Mouse (Mus musculus): Measurements from ENCODE around the gene Flad1. TPM values are rescaled to one million over a fixed set of nuclear protein-coding genes. Genes with fewer than 3 reads are reported as not detected.
A peak's percentile ranks its signal among the peaks of the same experiment; 100 is the strongest.

Flad1 gene
- polyA plus RNA-seq, 1 experiment from 2014 or later, result 18.7 TPM

- no peaks in the 10 kb centered on the region for H3K36me3 ChIP-seq
- DNase-seq, result no peak
- ATAC-seq (ENCODE audit: low read depth), result no peak
- H3K9me3 ChIP-seq (replicated peaks), result no peaks in the 10 kb centered on the region
- H3K9ac ChIP-seq, result no peak overlapping the region
- H3K4me2 ChIP-seq, result peak overlapping the region; percentile 32
- H3K4me3 ChIP-seq (replicated peaks), result peak overlapping the region; percentile 12; the same call in 1 of the 2 replicates
- peaks cover 77% of the 10 kb centered on the region for H3K4me1 ChIP-seq (replicated peaks)
- H3K27ac ChIP-seq, result no peak overlapping the region
- 58% methylated on average over 11 of the region's 11 CpGs for WGBS (ENCODE audit: insufficient replicate concordance)
- H3K27me3 ChIP-seq, result peaks cover 21% of the 10 kb centered on the region
Observed at GRCm38 (mm10) chr3:89387632-89388031, 24.0 kb downstream of the Flad1 start.

GRCm38 (mm10) chr3:89386438-89387420 is 24.9 kb downstream of the Flad1 start:
- Histone ChIP-seq H3K9me3 (replicated peaks) (no peaks in the 10 kb centered on the region), H3K4me2 (peak overlapping the region; percentile 32; the same call in 1 of the 2 replicates), H3K27ac (peak overlapping the region; percentile 38; the same call in 1 of the 2 replicates), H3K9ac (peak overlapping the region; percentile 13), H3K36me3 (no peaks in the 10 kb centered on the region), H3K4me3 (replicated peaks) (peak overlapping the region; percentile 12), H3K27me3 (peaks cover 12% of the 10 kb centered on the region), H3K4me1 (replicated peaks) (peaks cover 68% of the 10 kb centered on the region)
- ATAC-seq (ENCODE audit: low read depth) (no peak), DNase-seq (no peak)
- WGBS (ENCODE audit: insufficient replicate concordance), result 64% methylated on average over 17 of the region's 17 CpGs

- H3K27ac ChIP-seq, result no peak overlapping the region
- H3K9ac ChIP-seq, result no peak overlapping the region
- H3K4me1 ChIP-seq (replicated peaks), result peaks cover 55% of the 10 kb centered on the region
Observed at GRCm38 (mm10) chr3:89385451-89385850, 26.2 kb downstream of the Flad1 start.

GRCm38 (mm10) chr3:89384331-89385076 is 27.2 kb downstream of the Flad1 start:
- ATAC-seq (ENCODE audit: low read depth) (no peak), DNase-seq (no peak)
- Histone ChIP-seq H3K9ac (no peak overlapping the region), H3K27ac (no peak overlapping the region), H3K27me3 (no peaks in the 10 kb centered on the region), H3K4me2 (0 out of 2 replicates have a peak overlapping the region, but pooled peaks have one; percentile 11), H3K36me3 (peaks cover 17% of the 10 kb centered on the region), H3K4me1 (replicated peaks) (peaks cover 45% of the 10 kb centered on the region), H3K4me3 (replicated peaks) (no peak overlapping the region), H3K9me3 (replicated peaks) (no peaks in the 10 kb centered on the region)
- WGBS (ENCODE audit: insufficient replicate concordance), result 72% methylated on average over 11 of the region's 12 CpGs

More at GRCm38 (mm10) chr3:89385451-89385850, 26.2 kb downstream of the Flad1 start:
- no peaks in the 10 kb centered on the region for H3K9me3 ChIP-seq (replicated peaks)
- WGBS (ENCODE audit: insufficient replicate concordance), result 15% methylated on average over 11 of the region's 11 CpGs
- H3K36me3 ChIP-seq, result peaks cover 9% of the 10 kb centered on the region; the same call in 1 of the 2 replicates
- H3K27me3 ChIP-seq, result no peaks in the 10 kb centered on the region
- 0 out of 2 replicates have a peak overlapping the region, but pooled peaks have one; percentile 5 for H3K4me3 ChIP-seq (replicated peaks)
- DNase-seq (no peak), ATAC-seq (ENCODE audit: low read depth) (no peak)
- peak overlapping the region; percentile 4; the same call in 1 of the 2 replicates for H3K4me2 ChIP-seq

- Histone ChIP-seq H3K9ac (no peak overlapping the region), H3K4me3 (replicated peaks) (no peak overlapping the region), H3K4me2 (no peak overlapping the region), H3K27me3 (no peaks in the 10 kb centered on the region), H3K27ac (no peak overlapping the region), H3K36me3 (peaks cover 20% of the 10 kb centered on the region), H3K4me1 (replicated peaks) (peaks cover 43% of the 10 kb centered on the region), H3K9me3 (replicated peaks) (no peaks in the 10 kb centered on the region)
- ATAC-seq (ENCODE audit: low read depth) (no peak), DNase-seq (no peak)
- 60% methylated on average over 5 of the region's 5 CpGs for WGBS (ENCODE audit: insufficient replicate concordance)
Observed at GRCm38 (mm10) chr3:89383651-89384255, 27.9 kb downstream of the Flad1 start.

GRCm38 (mm10) chr3:89382950-89383349 is 28.7 kb downstream of the Flad1 start:
- Histone ChIP-seq H3K27ac (no peak overlapping the region), H3K36me3 (peaks cover 20% of the 10 kb centered on the region), H3K9me3 (replicated peaks) (no peaks in the 10 kb centered on the region), H3K4me3 (replicated peaks) (no peak overlapping the region), H3K27me3 (no peaks in the 10 kb centered on the region), H3K4me2 (no peak overlapping the region), H3K9ac (no peak overlapping the region), H3K4me1 (replicated peaks) (peaks cover 43% of the 10 kb centered on the region)
- DNase-seq, result no peak
- ATAC-seq (ENCODE audit: low read depth), result no peak
- WGBS (ENCODE audit: insufficient replicate concordance), result 84% methylated on average over 5 of the region's 5 CpGs

- Histone ChIP-seq H3K4me2 (no peak overlapping the region), H3K9me3 (replicated peaks) (no peaks in the 10 kb centered on the region), H3K27me3 (no peaks in the 10 kb centered on the region), H3K27ac (no peak overlapping the region), H3K36me3 (peaks cover 20% of the 10 kb centered on the region), H3K9ac (no peak overlapping the region), H3K4me3 (replicated peaks) (no peak overlapping the region), H3K4me1 (replicated peaks) (peaks cover 41% of the 10 kb centered on the region)
- WGBS (ENCODE audit: insufficient replicate concordance), result 75% methylated on average over 9 of the region's 9 CpGs
- DNase-seq, result no peak
- ATAC-seq (ENCODE audit: low read depth), result no peak
Observed at GRCm38 (mm10) chr3:89382033-89382882, 29.4 kb downstream of the Flad1 start.

GRCm38 (mm10) chr3:89381233-89381632 is 30.4 kb downstream of the Flad1 start:
- no peaks in the 10 kb centered on the region for H3K9me3 ChIP-seq (replicated peaks)

GRCm38 (mm10) chr3:89380711-89381110 is 31.0 kb downstream of the Flad1 start:
- Histone ChIP-seq H3K9me3 (replicated peaks) (no peaks in the 10 kb centered on the region), H3K4me1 (replicated peaks) (peaks cover 28% of the 10 kb centered on the region), H3K4me3 (replicated peaks) (no peak overlapping the region), H3K27ac (no peak overlapping the region), H3K4me2 (no peak overlapping the region), H3K27me3 (no peaks in the 10 kb centered on the region), H3K36me3 (peaks cover 20% of the 10 kb centered on the region), H3K9ac (no peak overlapping the region)
- WGBS (ENCODE audit: insufficient replicate concordance), result 83% methylated on average over 18 of the region's 18 CpGs
- no peak for DNase-seq
- no peak for ATAC-seq (ENCODE audit: low read depth)

More at GRCm38 (mm10) chr3:89381233-89381632, 30.4 kb downstream of the Flad1 start:
- no peak overlapping the region for H3K27ac ChIP-seq
- H3K27me3 ChIP-seq, result no peaks in the 10 kb centered on the region
- no peak overlapping the region for H3K9ac ChIP-seq
- no peak for ATAC-seq (ENCODE audit: low read depth)
- H3K4me3 ChIP-seq (replicated peaks), result no peak overlapping the region
- WGBS (ENCODE audit: insufficient replicate concordance), result 84% methylated on average over 11 of the region's 11 CpGs
- DNase-seq, result no peak
- peaks cover 30% of the 10 kb centered on the region for H3K4me1 ChIP-seq (replicated peaks)
- H3K4me2 ChIP-seq, result no peak overlapping the region
- H3K36me3 ChIP-seq, result peaks cover 20% of the 10 kb centered on the region

GRCm38 (mm10) chr3:89380291-89380690 is 31.4 kb downstream of the Flad1 start:
- 89% methylated on average over 14 of the region's 14 CpGs for whole genome bisulfite sequencing (ENCODE audit: insufficient replicate concordance)
- ATAC-seq (ENCODE audit: low read depth) (no peak), DNase-seq (no peak)
- H3K4me1 ChIP-seq (replicated peaks), result peaks cover 24% of the 10 kb centered on the region
- H3K4me2 ChIP-seq, result no peak overlapping the region
- no peak overlapping the region for H3K9ac ChIP-seq
- H3K4me3 ChIP-seq (replicated peaks), result no peak overlapping the region
- H3K27ac ChIP-seq, result no peak overlapping the region
- H3K36me3 ChIP-seq, result peaks cover 20% of the 10 kb centered on the region
- no peaks in the 10 kb centered on the region for H3K9me3 ChIP-seq (replicated peaks)
- H3K27me3 ChIP-seq, result no peaks in the 10 kb centered on the region

Measured in liver, embryonic 13.5 days (tissue).